Mouse (Mus musculus) lung, postnatal 0 days (tissue): ENCODE results near the gene Gigyf2. TPM values are rescaled to one million over a fixed set of nuclear protein-coding genes. Genes with fewer than 3 reads are reported as not detected.
"Not testable (repeated sequence)": the region's sequence is repeated elsewhere in the genome, so short reads cannot be mapped to it uniquely, and the experiment has no call there.

Experiments used
- ATAC-seq: fragments of 200-750 bp; cut with Nextera tagmentation; 2 replicates; pipeline ENCODE4 v1.8.0; 2017; ENCODE audit warnings: moderate library complexity
- DNase-seq: peaks from one replicate; pipeline ENCODE4 v3.0.0-alpha.2; 2016; ENCODE audit warnings: low spot score
- H3K27ac ChIP-seq: fragments of 300-500 bp; sonication (generic); 2 replicates; pipeline ENCODE4 v1.5.1; 2014; ENCODE audit warnings: antibody characterized with exemption, mild to moderate bottlenecking, low read length, mixed read lengths
- H3K27me3 ChIP-seq: fragments of 300-500 bp; sonication (generic); replicated peaks from 2 replicates; pipeline ENCODE4 v1.6.1; 2014; ENCODE audit warnings: low read length, mixed read lengths; ENCODE audit not compliant: insufficient read depth
- H3K36me3 ChIP-seq: fragments of 300-500 bp; sonication (generic); 2 replicates; pipeline ENCODE4 v1.6.1; 2014; ENCODE audit warnings: low read length, mixed read lengths; ENCODE audit not compliant: insufficient read depth
- H3K4me1 ChIP-seq: fragments of 300-500 bp; sonication (generic); 2 replicates; pipeline ENCODE4 v1.6.1; 2014; ENCODE audit warnings: antibody characterized with exemption, low read depth, low read length, mixed read lengths; ENCODE audit not compliant: insufficient read depth
- H3K4me2 ChIP-seq: fragments of 300-500 bp; sonication (generic); replicated peaks from 2 replicates; pipeline ENCODE4 v1.6.1; 2014; ENCODE audit warnings: low read depth, mild to moderate bottlenecking, low read length, moderate library complexity, mixed read lengths
- H3K4me3 ChIP-seq: fragments of 300-500 bp; sonication (generic); 2 replicates; pipeline ENCODE4 v1.5.1; 2014; ENCODE audit warnings: low read depth, low read length
- H3K9ac ChIP-seq: fragments of 300-500 bp; sonication (generic); replicated peaks from 2 replicates; pipeline ENCODE4 v1.6.1; 2014; ENCODE audit warnings: low read depth, mild to moderate bottlenecking
- H3K9me3 ChIP-seq: fragments of 300-500 bp; sonication (generic); 2 replicates; pipeline ENCODE4 v1.6.1; 2016; ENCODE audit warnings: low read length, mixed read lengths
- CTCF ChIP-seq: IDR thresholded peaks from 2 replicates; pipeline ENCODE4 v1.5.1; 2016; ENCODE audit warnings: antibody characterized with exemption, mild to moderate bottlenecking
- EP300 ChIP-seq: IDR thresholded peaks from 2 replicates; pipeline ENCODE4 v1.6.1; 2016; ENCODE audit warnings: antibody characterized with exemption, mild to moderate bottlenecking, control low read depth
- WGBS: fragments of 180-500 bp; shearing (Covaris S2); extraction: QIAGEN DNeasy Blood & Tissue Kit; methylation state at CpG from one replicate; pipeline ENCODE4 v1.1.7; 2014; 5-methylcytosine and 5-hydroxymethylcytosine counted together
- polyA plus RNA-seq: library from polyadenylated mRNA; unstranded; fragments of >200 nt; fragmentation: Nextera tagmentation; extraction: Ambion mirVana; gene quantifications from 2 replicates; pipeline ENCODE4 v1.2.1, GENCODE M21; 2015

Gene Gigyf2
- polyA plus RNA-seq, 1 experiment from 2014 or later = 29.6 TPM

GRCm38 (mm10) chr1:87468321-87468720, 141.5 kb downstream of the Gigyf2 start:
- Histone ChIP-seq H3K4me3 (no peak overlapping the region), H3K4me1 (no peaks in the 10 kb centered on the region), H3K4me2 (no peak overlapping the region), H3K27ac (no peak overlapping the region), H3K36me3 (no peaks in the 10 kb centered on the region), H3K9me3 (no peaks in the 10 kb centered on the region), H3K9ac (no peak overlapping the region), H3K27me3 (no peaks in the 10 kb centered on the region)
- peak; percentile 21 for DNase-seq
- WGBS = 64% methylated on average over 6 of the region's 6 CpGs
- TF ChIP-seq EP300 (no peak), CTCF (peak; percentile 43)
- ATAC-seq = no peak

GRCm38 (mm10) chr1:87469971-87470370, 143.2 kb downstream of the Gigyf2 start, which contains the start of gene Snorc:
Snorc (plus strand) TSS chr1:87470271.
- H3K9me3 ChIP-seq, H3K4me3 ChIP-seq, H3K4me2 ChIP-seq, H3K27ac ChIP-seq, ATAC-seq, H3K4me1 ChIP-seq, DNase-seq, H3K36me3 ChIP-seq, H3K27me3 ChIP-seq, H3K9ac ChIP-seq: not testable (repeated sequence)
- WGBS = 47% methylated on average over 9 of the region's 10 CpGs

GRCm38 (mm10) chr1:87471914-87472313, 145.1 kb downstream of the Gigyf2 start:
- no peaks in the 10 kb centered on the region for H3K36me3 ChIP-seq
- no peak overlapping the region for H3K27ac ChIP-seq
- no peak overlapping the region for H3K4me3 ChIP-seq
- no peak overlapping the region for H3K9ac ChIP-seq
- ATAC-seq (no peak), DNase-seq (no peak)
- H3K27me3 ChIP-seq = no peaks in the 10 kb centered on the region
- H3K4me2 ChIP-seq = no peak overlapping the region
- WGBS = 80% methylated on average over 7 of the region's 7 CpGs
- no peaks in the 10 kb centered on the region for H3K9me3 ChIP-seq
- no peaks in the 10 kb centered on the region for H3K4me1 ChIP-seq
- TF ChIP-seq EP300 (no peak), CTCF (no peak)

- no peak overlapping the region for H3K27ac ChIP-seq
- H3K4me1 ChIP-seq = no peaks in the 10 kb centered on the region
- no peak overlapping the region for H3K4me2 ChIP-seq
- no peaks in the 10 kb centered on the region for H3K27me3 ChIP-seq
- H3K9me3 ChIP-seq = no peaks in the 10 kb centered on the region
- no peak for DNase-seq
- TF ChIP-seq EP300 (no peak), CTCF (no peak)
- H3K4me3 ChIP-seq = no peak overlapping the region
- WGBS = 62% methylated on average over 7 of the region's 7 CpGs
- no peaks in the 10 kb centered on the region for H3K36me3 ChIP-seq
- no peak overlapping the region for H3K9ac ChIP-seq
- ATAC-seq = no peak
Observed at GRCm38 (mm10) chr1:87472576-87472975, 145.8 kb downstream of the Gigyf2 start.

GRCm38 (mm10) chr1:87475076-87475895, 148.5 kb downstream of the Gigyf2 start:
- peak; percentile 28 for ATAC-seq
- Histone ChIP-seq H3K27ac (no peak overlapping the region), H3K9ac (no peak overlapping the region)

GRCm38 (mm10) chr1:87482546-87482945, 155.7 kb downstream of the Gigyf2 start:
- Histone ChIP-seq H3K9ac (no peak overlapping the region), H3K27me3 (no peaks in the 10 kb centered on the region)
- no peak for ATAC-seq

More at GRCm38 (mm10) chr1:87475076-87475895, 148.5 kb downstream of the Gigyf2 start:
- no peak for DNase-seq
- Histone ChIP-seq H3K4me1 (no peaks in the 10 kb centered on the region), H3K36me3 (no peaks in the 10 kb centered on the region), H3K27me3 (no peaks in the 10 kb centered on the region), H3K9me3 (no peaks in the 10 kb centered on the region), H3K4me3 (no peak overlapping the region), H3K4me2 (peak overlapping the region; percentile 28; the same call in 1 of the 2 replicates)
- 5% methylated on average over 36 of the region's 42 CpGs for WGBS
- no peak for TF ChIP-seq EP300
- no peak for TF ChIP-seq CTCF

More at GRCm38 (mm10) chr1:87482546-87482945, 155.7 kb downstream of the Gigyf2 start:
- Histone ChIP-seq H3K27ac (no peak overlapping the region), H3K36me3 (no peaks in the 10 kb centered on the region), H3K9me3 (no peaks in the 10 kb centered on the region), H3K4me3 (no peak overlapping the region), H3K4me1 (no peaks in the 10 kb centered on the region), H3K4me2 (no peak overlapping the region)
- DNase-seq = no peak
- no peak for TF ChIP-seq CTCF
- TF ChIP-seq EP300 = no peak
- WGBS = 80% methylated on average over 4 of the region's 4 CpGs
